Comparison of ENCODE assay signal across 7 mouse cellular contexts in the genomic region with DNA sequence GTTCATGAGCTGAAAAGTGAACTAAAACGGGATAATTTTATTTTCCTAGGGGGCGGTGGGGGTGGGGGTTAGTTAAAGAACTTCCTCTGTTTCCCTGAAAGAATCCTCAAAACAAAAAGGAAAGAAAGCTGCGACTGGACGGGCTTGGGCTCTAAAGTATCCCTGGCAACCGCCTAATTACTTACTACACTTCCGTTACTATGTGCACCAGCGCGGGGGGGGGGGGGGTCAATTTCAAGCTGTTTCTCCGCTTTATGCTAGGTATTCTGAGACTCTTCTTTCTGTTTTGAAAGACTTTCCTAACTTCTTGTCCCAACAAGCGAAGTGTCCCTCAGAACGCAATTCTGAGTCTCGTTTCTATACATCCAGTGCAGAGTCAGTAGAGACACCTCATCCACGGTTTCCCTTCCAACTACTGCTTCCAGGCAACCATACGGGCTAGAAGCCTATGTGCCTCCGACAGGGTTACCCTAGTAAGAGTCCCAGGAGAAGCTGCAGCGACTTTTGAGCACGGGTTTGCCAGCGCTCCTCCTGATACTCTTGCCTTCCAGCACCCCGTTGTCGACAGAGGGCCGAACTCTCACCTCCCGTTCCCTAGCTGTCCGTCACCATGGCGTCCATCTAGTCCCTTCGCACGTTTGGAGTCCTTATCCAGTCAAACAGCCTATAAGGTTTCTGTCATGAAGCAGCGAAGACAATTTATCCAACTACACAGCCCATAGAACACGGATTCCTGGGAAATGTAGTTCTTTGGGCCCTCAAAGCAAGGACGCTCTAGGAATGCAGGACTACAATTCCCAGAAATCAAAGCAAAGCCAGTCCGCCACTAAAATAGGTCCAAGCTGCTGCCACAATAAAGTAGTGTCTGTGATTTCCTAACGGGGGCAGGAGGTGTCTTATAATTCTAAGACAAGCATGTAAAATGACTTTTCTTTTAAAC. TPM values are rescaled to one million over a fixed set of nuclear protein-coding genes. Genes with fewer than 3 reads are reported as not detected.
DNase-seq lines count a peak whose midpoint lies in the region; ATAC-seq and TF ChIP-seq lines count a peak whose summit lies in the region.

No protein-coding gene starts in this region.

- no peak for TF ChIP-seq CTCF in gastrocnemius, adult 2 months (IDR thresholded peaks at IDR 0.05)
- TF ChIP-seq CTCF in hindbrain, postnatal 0 days (IDR thresholded peaks at IDR 0.05; ENCODE audit: low read depth), result peak; percentile 25
- TF ChIP-seq CTCF in left cerebral cortex, adult 2 months (IDR thresholded peaks at IDR 0.05), result peak; percentile 16

- H3K4me2 ChIP-seq in hindbrain, postnatal 0 days (ENCODE audit: low read depth, low read length), result peak overlapping the region; percentile 66

- peak overlapping the region; percentile 96 for H3K4me3 ChIP-seq in gastrocnemius, adult 2 months
- H3K4me3 ChIP-seq in hindbrain, postnatal 0 days (ENCODE audit: low read length), result peak overlapping the region; percentile 83
- H3K4me3 ChIP-seq in left cerebral cortex, adult 2 months, result peak overlapping the region; percentile 87

- peak overlapping the region; percentile 95 for H3K27ac ChIP-seq in gastrocnemius, adult 2 months
- H3K27ac ChIP-seq in hindbrain, postnatal 0 days, result peak overlapping the region; percentile 87
- H3K27ac ChIP-seq in left cerebral cortex, adult 2 months, result peak overlapping the region; percentile 94

- H3K36me3 ChIP-seq in hindbrain, postnatal 0 days (ENCODE audit: insufficient read depth, low read length), result no peaks in the 10 kb centered on the region

- intact Hi-C loops in gastrocnemius, adult 2 months (cut with DNase I), result no loop called here
- intact Hi-C loops in left cerebral cortex, adult 2 months (cut with DNase I), result no loop called here

- no peaks in the 10 kb centered on the region for H3K9me3 ChIP-seq in hindbrain, postnatal 0 days (ENCODE audit: low read length)

- WGBS in hindbrain, postnatal 0 days, result 2% methylated on average over 31 of the region's 31 CpGs

- H3K9ac ChIP-seq in hindbrain, postnatal 0 days (replicated peaks; ENCODE audit: low read length), result peak overlapping the region; percentile 65

- peak; percentile 86 to 97 for DNase-seq in adrenal gland, adult (ENCODE audit: inconsistent age in 2 of 2, low spot score in 1 of 2)
- DNase-seq in gastrocnemius, adult 2 months, result peak; percentile 69
- DNase-seq in hindbrain, postnatal 0 days (ENCODE audit: low spot score), result peak; percentile 97
- peak; percentile 73 to 83 for DNase-seq in left cerebral cortex, adult 2 months (ENCODE audit: extremely low spot score in 1 of 2, low spot score in 2 of 2)
- peak; percentile 89 to 93 for DNase-seq in right cerebral cortex, adult 2 months (ENCODE audit: low spot score in 2 of 2)

- no peaks in the 10 kb centered on the region; the same call in 1 of the 2 replicates for H3K4me1 ChIP-seq in hindbrain, postnatal 0 days (ENCODE audit: insufficient read depth, low read length)

- peak; percentile 94 for ATAC-seq in common myeloid progenitor, adult 5-6 weeks (replicated peaks; ENCODE audit: low read depth, poor library complexity, severe bottlenecking)
- peak; percentile 99 for ATAC-seq in hindbrain, postnatal 0 days
- peak; percentile 93 for ATAC-seq in megakaryocyte, adult 5-6 weeks (ENCODE audit: poor library complexity, severe bottlenecking)

- H3K27me3 ChIP-seq in hindbrain, postnatal 0 days (ENCODE audit: insufficient read depth, low read length), result no peaks in the 10 kb centered on the region

RNA-seq across cellular contexts. Expression of gene Rag2, which starts 4.0 kb away (rescaled TPM):
- total RNA-seq in common myeloid progenitor, adult 5-6 weeks (2017), result 1.1 and 3.7 TPM in 2 replicates
- total RNA-seq in gastrocnemius, adult 2 months (2021), result not detected
- 0.07 TPM in 1 of 2 replicates, not detected in the other for total RNA-seq in hindbrain, postnatal 0 days (2014; rRNA removed)
- not detected in 2 replicates for polyA plus RNA-seq in hindbrain, postnatal 0 days (2015; fragmentation: Nextera tagmentation; extraction: Ambion mirVana)
- not detected for total RNA-seq in left cerebral cortex, adult 2 months (2021)
- total RNA-seq in megakaryocyte, adult 5-6 weeks (2015), result 0.48 TPM in 1 of 2 replicates, not detected in the other
- total RNA-seq in megakaryocyte, adult 5-6 weeks (2017), result not detected in 2 replicates

RNA-seq across cellular contexts. Expression of gene Rag1, which starts 20.7 kb away (rescaled TPM):
- 0.14 TPM in 1 of 2 replicates, not detected in the other for total RNA-seq in common myeloid progenitor, adult 5-6 weeks (2017)
- not detected for total RNA-seq in gastrocnemius, adult 2 months (2021)
- total RNA-seq in hindbrain, postnatal 0 days (2014; rRNA removed), result 0.36 and 0.37 TPM in 2 replicates
- polyA plus RNA-seq in hindbrain, postnatal 0 days (2015; fragmentation: Nextera tagmentation; extraction: Ambion mirVana), result 0.08 and 0.11 TPM in 2 replicates
- total RNA-seq in left cerebral cortex, adult 2 months (2021), result under 1 TPM; 0.19 to 0.25 TPM
- 0.05 TPM in 1 of 2 replicates, not detected in the other for total RNA-seq in megakaryocyte, adult 5-6 weeks (2015)
- total RNA-seq in megakaryocyte, adult 5-6 weeks (2017), result 0.04 and 0.77 TPM in 2 replicates

RNA-seq across cellular contexts. Expression of gene B230118H07Rik, which starts 20.8 kb away (rescaled TPM):
- 86.8 and 98.7 TPM in 2 replicates for total RNA-seq in common myeloid progenitor, adult 5-6 weeks (2017)
- 10 to 100 TPM; 79.3 to 89.4 TPM for total RNA-seq in gastrocnemius, adult 2 months (2021)
- total RNA-seq in hindbrain, postnatal 0 days (2014; rRNA removed), result 12.6 and 13.3 TPM in 2 replicates
- polyA plus RNA-seq in hindbrain, postnatal 0 days (2015; fragmentation: Nextera tagmentation; extraction: Ambion mirVana), result 57.3 and 59.3 TPM in 2 replicates
- total RNA-seq in left cerebral cortex, adult 2 months (2021), result 10 to 100 TPM; 28.6 to 30.2 TPM
- total RNA-seq in megakaryocyte, adult 5-6 weeks (2015), result 21.2 and 22.0 TPM in 2 replicates
- 17.8 and 19.7 TPM in 2 replicates for total RNA-seq in megakaryocyte, adult 5-6 weeks (2017)

RNA-seq across cellular contexts. Expression of gene Traf6, which starts 49.7 kb away (rescaled TPM):
- 17.6 and 21.4 TPM in 2 replicates for total RNA-seq in common myeloid progenitor, adult 5-6 weeks (2017)
- total RNA-seq in gastrocnemius, adult 2 months (2021), result 10 to 100 TPM in 1 of 2 experiments, 1 to 10 TPM in 1; 9.1 to 11.0 TPM
- total RNA-seq in hindbrain, postnatal 0 days (2014; rRNA removed), result 21.9 and 26.3 TPM in 2 replicates
- polyA plus RNA-seq in hindbrain, postnatal 0 days (2015; fragmentation: Nextera tagmentation; extraction: Ambion mirVana), result 6.1 and 6.8 TPM in 2 replicates
- 10 to 100 TPM; 12.6 to 12.9 TPM for total RNA-seq in left cerebral cortex, adult 2 months (2021)
- 27.7 and 30.2 TPM in 2 replicates for total RNA-seq in megakaryocyte, adult 5-6 weeks (2015)
- 14.6 and 19.4 TPM in 2 replicates for total RNA-seq in megakaryocyte, adult 5-6 weeks (2017)

Comparison
In these comparisons a context has a peak if more than half of its experiments do, and no peak if none do; other contexts are left out.
1. Peak in every context shown above with its lines: DNase-seq, ATAC-seq, H3K4me3 ChIP-seq and H3K27ac ChIP-seq.